Comparison of ENCODE assay signal across 8 mouse cellular contexts in genomic region chr6:30205587-30206202, GRCm38 (mm10).
DNase-seq lines count a peak whose midpoint lies in the region; ATAC-seq and TF ChIP-seq lines count a peak whose summit lies in the region.

No protein-coding gene starts in this region.

- H3K36me3 ChIP-seq in forebrain, embryonic 16.5 days (ENCODE audit: control insufficient read depth, insufficient read depth), result no peaks in the 10 kb centered on the region
- H3K36me3 ChIP-seq in lung, embryonic 14.5 days (ENCODE audit: insufficient read depth), result no peaks in the 10 kb centered on the region
- H3K36me3 ChIP-seq in thymus, adult 2 months (ENCODE audit: control insufficient read depth, insufficient read depth, low read length), result no peaks in the 10 kb centered on the region

- WGBS in forebrain, embryonic 16.5 days, result 7% methylated on average over 23 of the region's 30 CpGs
- WGBS in lung, embryonic 14.5 days, result 4% methylated on average over 30 of the region's 30 CpGs
- 8% methylated on average over 30 of the region's 30 CpGs for WGBS in thymus, adult 2 months

- TF ChIP-seq POLR2A in thymus, adult 2 months (IDR thresholded peaks at IDR 0.05; ENCODE audit: control insufficient read depth, extremely low read depth, insufficient read depth, low read length, poor library complexity), result no peak

- H3K27me3 ChIP-seq in forebrain, embryonic 16.5 days (replicated peaks; ENCODE audit: control insufficient read depth, insufficient read depth, low read length), result no peaks in the 10 kb centered on the region
- no peaks in the 10 kb centered on the region for H3K27me3 ChIP-seq in lung, embryonic 14.5 days (ENCODE audit: insufficient read depth, low read length)
- no peaks in the 10 kb centered on the region for H3K27me3 ChIP-seq in thymus, adult 2 months (ENCODE audit: control insufficient read depth, insufficient read depth, low read length)

- peak; percentile 31 for DNase-seq in MEL-GATA-1-ER (ENCODE audit: extremely low read depth, low read depth)
- DNase-seq in cerebellum, adult 11-12 months, result peak; percentile 54
- DNase-seq in heart, postnatal 25 days (ENCODE audit: low spot score), result peak; percentile 35
- DNase-seq in layer of hippocampus, adult 18-20 months (ENCODE audit: low spot score in 2 of 2), result peak; percentile 35 to 64
- DNase-seq in lung, embryonic 14.5 days, result peak; percentile 90
- DNase-seq in thymus, adult 2 months, result peak; percentile 79

- H3K4me3 ChIP-seq in forebrain, embryonic 16.5 days (replicated peaks; ENCODE audit: low read length), result peak overlapping the region; percentile 19
- 0 out of 2 replicates have a peak overlapping the region, but pooled peaks have one; percentile 4 for H3K4me3 ChIP-seq in lung, embryonic 14.5 days (ENCODE audit: low read depth, low read length)
- no peak overlapping the region for H3K4me3 ChIP-seq in thymus, adult 2 months (ENCODE audit: control insufficient read depth, insufficient read depth, low read length)

- peak; percentile 82 for TF ChIP-seq CTCF in lung, embryonic 14.5 days (IDR thresholded peaks at IDR 0.05; ENCODE audit: low read depth)
- TF ChIP-seq CTCF in thymus, adult 2 months (IDR thresholded peaks at IDR 0.05; ENCODE audit: borderline replicate concordance, control insufficient read depth, extremely low read depth, insufficient read depth, low read length, poor library complexity), result peak; percentile 98

- H3K27ac ChIP-seq in forebrain, embryonic 16.5 days (ENCODE audit: low read length), result no peak overlapping the region
- H3K27ac ChIP-seq in lung, embryonic 14.5 days (ENCODE audit: low read depth), result no peak overlapping the region
- H3K27ac ChIP-seq in thymus, adult 2 months (ENCODE audit: control insufficient read depth, insufficient read depth, low read length), result no peak overlapping the region

- peak overlapping the region; percentile 43 for H3K4me2 ChIP-seq in forebrain, embryonic 16.5 days (ENCODE audit: low read length)
- peak overlapping the region; percentile 60 for H3K4me2 ChIP-seq in lung, embryonic 14.5 days

- no peaks in the 10 kb centered on the region for H3K9me3 ChIP-seq in forebrain, embryonic 16.5 days (ENCODE audit: control insufficient read depth, low read length)
- H3K9me3 ChIP-seq in lung, embryonic 14.5 days (ENCODE audit: low read depth, low read length), result no peaks in the 10 kb centered on the region

- peak; percentile 86 for ATAC-seq in forebrain, embryonic 16.5 days
- ATAC-seq in lung, embryonic 14.5 days (ENCODE audit: insufficient read depth), result peak; percentile 88
- ATAC-seq in neutrophil, adult 5-6 weeks (ENCODE audit: extremely low read depth, insufficient number of reproducible peaks, low FRiP score, poor library complexity, severe bottlenecking), result peak; percentile 59

- peaks cover 3% of the 10 kb centered on the region for H3K4me1 ChIP-seq in forebrain, embryonic 16.5 days (replicated peaks; ENCODE audit: control insufficient read depth, insufficient read depth, low read length)
- H3K4me1 ChIP-seq in lung, embryonic 14.5 days (ENCODE audit: insufficient read depth), result no peaks in the 10 kb centered on the region
- H3K4me1 ChIP-seq in thymus, adult 2 months (replicated peaks; ENCODE audit: control insufficient read depth, insufficient read depth, low read length), result 0 out of 2 replicates have a peak, but pooled peaks cover 4% of the 10 kb centered on the region

- intact Hi-C loops in heart, postnatal 25 days (cut with DNase I), result loop anchor here (5.0 to 10.0 kb wide), 3 partner anchors 113 to 353 kb away; no protein-coding TSS in a partner anchor

- no peak overlapping the region; the same call in 1 of the 2 replicates for H3K9ac ChIP-seq in forebrain, embryonic 16.5 days (replicated peaks; ENCODE audit: low read depth, low read length)
- no peak overlapping the region for H3K9ac ChIP-seq in lung, embryonic 14.5 days

Comparison
In these comparisons a context has a peak if more than half of its experiments do, and no peak if none do; other contexts are left out.
1. DNase-seq: peak in every context shown above with its lines; median percentile 90 in lung, embryonic 14.5 days; 79 in thymus, adult 2 months; 54 in cerebellum, adult 11-12 months; 50 in layer of hippocampus, adult 18-20 months; 35 in heart, postnatal 25 days; 31 in MEL-GATA-1-ER.